Mouse (Mus musculus) megakaryocyte, adult 5-6 weeks (primary cell): ENCODE results near the gene Ankrd35. TPM values are rescaled to one million over a fixed set of nuclear protein-coding genes. Genes with fewer than 3 reads are reported as not detected.
"Not testable (repeated sequence)": the region's sequence is repeated elsewhere in the genome, so short reads cannot be mapped to it uniquely, and the experiment has no call there.

ENCODE experiments used
- ATAC-seq: 2 replicates; pipeline ENCODE4 v1.8.0; 2016; ENCODE audit warnings: mild to moderate bottlenecking, inconsistent platforms; ENCODE audit not compliant: poor library complexity, severe bottlenecking
- total RNA-seq, 2 experiments: library from RNA; stranded (forward) in 1 of 2; stranded (reverse) in 1 of 2; fragments of 153-499, 151-499 nt in 1 of 2; fragments of 221-1000, 200-1000 nt in 1 of 2; gene quantifications; 2 replicates each; pipeline versions ENCODE4 v1.2.3 to v1.2.4; 2015 to 2017

The Ankrd35 gene
- not detected in 2 replicates for total RNA-seq (2015)
- not detected in 2 replicates for total RNA-seq (2017)

GRCm38 (mm10) chr3:96669727-96670468 is at the start of gene Ankrd35:
Gene Ankrd35, plus strand, starts transcription at chr3:96670131.
- ATAC-seq: peak; percentile 97

- ATAC-seq: no peak
Measured at GRCm38 (mm10) chr3:96623201-96623600, 46.7 kb upstream of the Ankrd35 start.

- ATAC-seq: peak; percentile 100
Measured at GRCm38 (mm10) chr3:96629729-96630600, 40.0 kb upstream of the Ankrd35 start, which contains the start of gene Rbm8a. Gene Rbm8a, plus strand, starts transcription at chr3:96629933.

- ATAC-seq: no peak
Measured at GRCm38 (mm10) chr3:96632058-96632457, 37.9 kb upstream of the Ankrd35 start.

GRCm38 (mm10) chr3:96634015-96634414 is 35.9 kb upstream of the Ankrd35 start:
- ATAC-seq: no peak

- ATAC-seq: peak; percentile 95
Measured at GRCm38 (mm10) chr3:96634928-96635879, 34.7 kb upstream of the Ankrd35 start, which contains the start of the genes Pex11b and Gm42957. Gene Pex11b, plus strand, starts transcription at chr3:96635376. Gene Gm42957, plus strand, starts transcription at chr3:96635474.

GRCm38 (mm10) chr3:96635906-96636305 is 34.0 kb upstream of the Ankrd35 start:
- ATAC-seq: no peak

- ATAC-seq: no peak
Measured at GRCm38 (mm10) chr3:96636448-96636847, 33.5 kb upstream of the Ankrd35 start.

- peak; percentile 57 for ATAC-seq
Measured at GRCm38 (mm10) chr3:96639219-96639618, 30.7 kb upstream of the Ankrd35 start.

GRCm38 (mm10) chr3:96645018-96645649 is 24.8 kb upstream of the Ankrd35 start, which contains the start of gene Itga10:
Gene Itga10, plus strand, starts transcription at chr3:96645584.
- ATAC-seq: peak; percentile 57; the same call in 1 of the 2 replicates

GRCm38 (mm10) chr3:96647365-96647764 is 22.6 kb upstream of the Ankrd35 start:
- no peak for ATAC-seq

- peak; percentile 48; the same call in 1 of the 2 replicates for ATAC-seq
Measured at GRCm38 (mm10) chr3:96660901-96661300, 9.0 kb upstream of the Ankrd35 start.

GRCm38 (mm10) chr3:96662731-96663316 is 7.1 kb upstream of the Ankrd35 start:
- ATAC-seq: no peak

GRCm38 (mm10) chr3:96663432-96664239 is 6.3 kb upstream of the Ankrd35 start:
- peak; percentile 85 for ATAC-seq

- not testable (repeated sequence) for ATAC-seq
Measured at GRCm38 (mm10) chr3:96665732-96666363, 4.1 kb upstream of the Ankrd35 start.

- no peak for ATAC-seq
Measured at GRCm38 (mm10) chr3:96666916-96667315, 3.0 kb upstream of the Ankrd35 start.

- ATAC-seq: peak; percentile 37
Measured at GRCm38 (mm10) chr3:96667316-96667715, 2.6 kb upstream of the Ankrd35 start.
